Mouse (Mus musculus) lung, postnatal 36 days (tissue): Measurements from ENCODE around the gene Nrp1.
A peak's percentile ranks its signal among the peaks of the same experiment; 100 is the strongest.

ENCODE experiments used
- DNase-seq: peaks from one replicate; pipeline ENCODE4 v3.0.0; 2022; ENCODE audit warnings: mixed read lengths

Nrp1 gene

DNA sequence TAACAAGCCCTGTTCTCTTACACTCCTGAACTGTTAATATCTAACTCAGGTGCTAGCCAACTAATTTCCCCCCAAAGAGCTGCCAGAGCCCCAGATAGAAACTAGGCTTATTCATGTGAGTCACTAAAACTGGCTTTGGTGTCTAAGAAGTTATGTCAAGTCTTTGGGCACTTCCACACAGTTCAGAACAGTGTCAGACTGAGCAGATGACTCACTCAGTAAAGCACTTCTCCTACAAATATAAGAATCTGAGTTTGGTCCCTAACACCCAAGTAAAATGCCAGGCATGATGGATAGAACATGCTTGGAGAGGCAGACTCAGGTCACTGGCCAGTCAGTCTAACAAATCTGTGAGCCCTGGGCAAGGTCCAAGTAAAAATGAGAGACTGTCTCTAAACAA, 65.4 kb downstream of the Nrp1 start:
- DNase-seq: no peak

DNA sequence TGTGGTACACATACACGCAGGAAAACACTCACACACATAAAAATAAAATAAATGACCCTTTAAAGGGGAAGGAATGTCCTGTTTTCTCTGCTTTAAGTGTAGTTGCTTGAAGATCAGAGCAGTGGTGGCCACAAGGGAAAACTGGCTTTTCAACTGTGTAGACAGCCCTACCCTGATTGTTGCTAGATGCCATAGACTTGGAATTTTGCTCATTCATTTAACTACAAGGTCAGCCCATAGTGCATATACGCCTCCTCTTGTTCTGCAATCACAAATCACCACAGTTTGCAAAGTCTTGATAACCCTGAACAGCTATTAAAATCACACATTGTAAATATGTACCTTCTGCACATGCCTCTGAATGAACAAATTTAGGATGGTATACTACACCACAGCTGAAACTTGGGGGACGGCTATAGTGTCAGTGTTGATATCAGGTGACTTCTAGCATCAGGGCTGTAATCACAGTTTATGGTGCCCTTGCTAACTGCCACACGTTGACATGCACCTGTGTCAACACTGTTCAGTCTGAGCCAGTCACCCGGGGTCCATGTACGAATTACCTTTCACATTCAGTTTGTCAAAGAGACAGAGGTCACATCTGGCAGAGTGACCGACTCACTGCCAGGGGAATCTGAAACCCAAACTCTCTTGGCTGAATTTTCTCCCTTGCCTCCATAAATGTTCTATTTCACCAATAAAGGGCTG, 66.4 kb downstream of the Nrp1 start:
- no peak for DNase-seq

DNA sequence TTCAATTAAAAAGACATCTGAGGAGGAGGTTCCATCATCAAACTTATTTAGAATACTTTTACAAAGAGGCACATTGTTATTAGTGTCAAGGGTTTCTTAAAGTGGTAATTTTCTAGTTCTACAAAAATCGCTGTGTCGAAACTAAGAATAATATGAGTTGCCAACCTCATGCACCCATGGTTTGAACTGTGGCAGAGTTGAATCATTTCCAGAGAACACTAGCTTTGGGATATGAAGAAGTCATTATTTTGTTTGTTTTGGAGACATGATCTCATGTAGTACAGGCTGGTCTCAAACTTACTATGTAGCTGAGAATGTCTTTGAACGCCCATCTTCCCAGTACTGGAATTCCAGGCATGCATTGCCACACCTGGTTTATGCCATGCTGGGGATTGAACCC, 68.7 kb downstream of the Nrp1 start:
- no peak for DNase-seq

DNA sequence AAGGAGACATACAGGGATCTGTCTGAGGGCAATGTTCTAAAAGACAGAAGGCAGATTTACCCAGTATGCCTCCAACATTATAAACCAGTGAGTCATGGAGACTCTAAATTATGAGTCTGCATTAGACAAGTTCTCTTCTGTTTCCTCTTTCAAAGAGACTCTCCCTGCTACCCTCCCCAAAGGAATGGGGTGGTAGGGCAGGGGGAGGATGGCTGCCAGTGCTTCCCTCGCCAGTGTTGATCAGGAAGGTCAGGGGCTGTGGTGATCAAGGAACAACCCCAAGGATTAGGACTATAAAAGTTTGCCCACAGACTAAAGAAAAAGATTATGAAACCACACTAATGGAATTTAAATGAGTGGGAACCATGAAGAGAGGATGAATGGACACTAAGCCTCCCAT, 70.6 kb downstream of the Nrp1 start:
- no peak for DNase-seq

DNA sequence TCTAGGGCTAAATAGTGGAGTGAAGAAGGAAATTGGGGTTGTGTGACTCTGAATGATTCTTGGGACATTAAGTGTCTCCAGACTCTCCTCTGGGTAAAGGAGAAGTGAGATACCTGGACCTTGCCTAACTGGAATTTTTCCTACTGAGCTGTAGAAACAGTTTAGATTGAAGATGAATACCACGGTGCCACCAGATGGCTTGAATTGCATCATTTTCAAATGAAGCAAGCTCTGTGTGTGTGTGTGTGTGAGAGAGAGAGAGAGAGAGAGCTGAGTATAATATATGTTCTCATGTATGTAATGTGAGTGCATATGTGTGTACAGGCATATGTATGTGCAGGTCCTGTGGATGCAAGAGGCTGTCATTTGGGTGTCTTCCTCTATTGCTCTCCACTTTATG, 72.7 kb downstream of the Nrp1 start:
- no peak for DNase-seq

DNA sequence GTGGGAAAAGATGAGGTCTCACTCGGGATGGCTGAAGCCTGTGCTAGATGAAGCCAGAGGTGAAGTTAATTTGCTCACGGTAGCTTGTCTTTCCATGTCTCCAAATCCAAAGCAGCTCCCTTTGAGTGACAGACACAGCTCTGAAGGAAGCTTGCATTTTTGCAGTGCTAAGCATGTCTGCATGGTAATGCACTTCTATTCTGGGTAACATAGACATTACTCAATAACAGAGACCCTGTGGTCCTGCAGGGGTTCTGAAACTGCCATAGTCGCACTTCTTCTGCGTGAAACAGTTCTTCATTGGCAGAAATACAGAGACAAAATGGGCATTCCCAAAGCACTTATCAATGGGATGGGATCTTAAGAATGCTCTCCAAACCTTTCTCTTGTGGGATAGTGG, 77.3 kb downstream of the Nrp1 start:
- no peak for DNase-seq

DNA sequence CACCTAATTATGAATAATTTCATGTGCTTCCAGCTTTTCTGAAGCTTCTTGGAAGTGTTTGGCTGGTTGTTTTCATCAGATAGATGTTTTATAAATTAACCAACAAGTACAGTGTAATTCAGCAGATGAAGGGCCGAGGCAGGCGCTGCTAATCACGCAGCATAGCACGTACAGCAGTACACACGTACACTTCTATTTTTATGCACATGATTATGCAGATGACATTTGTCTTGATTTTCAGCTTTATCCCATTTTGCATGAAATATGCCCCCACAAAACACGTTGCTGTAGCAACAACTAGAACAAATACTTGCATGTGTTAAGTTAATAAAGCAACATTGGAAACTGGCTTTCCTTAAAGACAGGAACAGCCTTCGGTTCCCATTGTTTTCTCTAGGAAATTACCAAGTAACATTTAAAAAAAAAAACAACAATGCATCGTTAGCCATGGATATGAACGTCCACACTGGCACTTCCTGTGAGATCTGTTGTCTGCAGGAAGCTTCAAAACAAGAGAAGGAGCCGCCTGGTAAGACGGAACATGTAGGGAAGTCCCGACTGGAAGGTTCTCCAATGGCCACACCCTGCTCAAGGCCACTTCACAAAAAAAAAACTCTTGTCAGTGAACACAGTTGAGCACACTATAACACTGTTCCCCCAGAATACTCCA, 78.9 kb downstream of the Nrp1 start:
- DNase-seq: peak; percentile 64

DNA sequence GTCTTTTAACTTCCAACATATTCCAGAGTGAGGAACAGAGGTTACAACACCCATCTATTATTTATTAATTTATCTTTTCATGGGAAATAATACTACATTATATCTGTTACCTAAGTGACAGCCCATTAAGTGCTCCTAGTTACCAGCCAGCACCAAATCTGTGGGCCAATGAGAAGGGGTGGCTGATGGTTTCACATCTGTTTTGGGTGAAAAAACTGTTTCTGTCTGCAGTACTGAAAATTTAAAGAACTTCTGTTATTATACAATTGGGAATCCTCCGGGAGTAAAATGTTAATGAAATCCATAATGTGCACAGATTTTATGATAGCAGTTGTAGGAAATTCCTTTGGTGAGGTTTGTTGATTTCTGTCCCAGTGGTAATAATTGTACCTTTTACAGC, 83.0 kb downstream of the Nrp1 start:
- DNase-seq: no peak

DNA sequence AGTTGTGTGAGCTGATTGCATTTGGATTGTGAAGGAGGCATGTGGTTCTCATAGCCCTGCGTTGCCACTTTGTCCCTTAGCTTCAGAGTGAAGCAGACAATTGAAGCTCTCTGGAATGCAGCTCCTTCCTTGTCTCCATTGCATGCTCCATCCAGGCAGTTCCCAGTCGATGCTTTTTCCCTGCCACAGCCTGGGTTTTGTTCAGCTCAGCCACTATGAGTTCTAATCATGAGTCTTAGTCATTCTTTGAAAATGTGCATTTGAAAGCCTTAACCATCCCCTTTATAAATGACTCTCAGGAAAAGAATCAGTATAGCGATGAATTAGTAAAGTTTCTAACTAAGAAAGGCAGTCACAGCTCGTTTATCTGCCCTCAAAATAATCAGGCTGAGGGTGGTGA, 87.2 kb downstream of the Nrp1 start:
- DNase-seq: no peak

DNA sequence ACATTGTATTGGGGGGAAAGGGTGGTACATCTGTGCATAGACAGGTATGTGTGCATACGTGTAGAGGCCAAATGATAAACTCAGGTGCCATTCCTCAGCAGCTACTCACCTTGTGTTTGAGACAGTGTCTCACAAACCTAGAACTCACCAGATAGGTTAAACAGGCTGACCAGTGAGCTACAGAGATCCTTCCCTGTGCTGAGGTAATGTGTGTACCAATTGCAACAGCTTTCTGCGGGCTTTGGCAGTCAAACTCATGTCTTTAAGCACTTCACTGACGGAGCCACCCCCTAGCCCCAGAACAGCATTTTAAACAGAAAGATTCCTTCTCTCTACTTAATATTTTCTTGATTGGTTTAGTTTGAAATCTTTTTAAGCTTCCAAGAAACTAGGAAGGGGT, 88.2 kb downstream of the Nrp1 start:
- peak; percentile 77 for DNase-seq

DNA sequence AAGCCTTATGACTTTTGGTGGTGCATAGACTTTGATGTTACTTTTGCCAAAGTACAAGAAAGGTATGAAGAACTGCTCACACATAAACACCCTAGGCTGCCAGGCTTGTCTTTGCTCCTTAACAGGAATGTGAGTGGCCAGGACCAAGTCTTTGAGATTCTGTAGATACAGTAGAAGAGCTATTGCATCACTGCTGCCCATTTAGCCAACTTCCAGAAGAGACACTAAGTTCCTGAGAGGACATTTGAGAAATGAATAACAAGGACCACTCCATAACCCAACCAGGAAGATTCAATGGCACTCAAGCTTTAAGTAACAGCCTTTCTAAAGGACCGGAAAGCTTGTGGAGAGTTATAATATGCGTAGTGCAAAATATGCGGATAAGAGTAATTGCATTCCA, 88.9 kb downstream of the Nrp1 start:
- DNase-seq: peak; percentile 84

DNA sequence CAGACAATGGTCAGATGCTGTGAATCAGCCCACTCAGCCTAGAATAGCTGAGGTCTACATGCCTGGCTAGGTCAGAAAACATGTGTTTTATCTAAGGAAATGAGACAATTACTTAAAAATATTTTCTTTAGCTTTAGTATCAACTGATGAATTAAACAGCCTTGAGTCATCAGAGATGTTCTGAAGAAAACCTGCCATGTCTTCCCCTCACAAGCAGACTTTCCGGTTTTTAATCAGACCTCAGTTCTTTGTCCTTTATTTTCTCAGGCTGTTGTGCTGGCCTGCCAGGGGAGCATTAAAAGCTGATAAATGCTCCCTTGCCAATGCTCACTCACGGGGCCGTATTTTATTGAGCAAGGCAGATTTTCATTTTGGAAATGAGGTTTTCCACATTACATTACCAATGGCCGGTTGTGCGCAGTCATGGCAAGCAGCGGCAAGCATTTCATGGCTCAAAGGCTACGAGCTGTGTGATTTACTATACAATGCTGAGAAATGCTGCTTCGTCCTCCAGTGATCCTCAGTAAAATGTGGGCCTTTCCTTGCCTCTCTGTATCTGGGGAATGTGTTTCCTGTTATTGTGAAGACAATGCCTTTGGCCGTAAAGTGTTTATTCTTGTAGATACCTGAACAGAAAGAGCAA, 92.1 kb downstream of the Nrp1 start:
- no peak for DNase-seq

DNA sequence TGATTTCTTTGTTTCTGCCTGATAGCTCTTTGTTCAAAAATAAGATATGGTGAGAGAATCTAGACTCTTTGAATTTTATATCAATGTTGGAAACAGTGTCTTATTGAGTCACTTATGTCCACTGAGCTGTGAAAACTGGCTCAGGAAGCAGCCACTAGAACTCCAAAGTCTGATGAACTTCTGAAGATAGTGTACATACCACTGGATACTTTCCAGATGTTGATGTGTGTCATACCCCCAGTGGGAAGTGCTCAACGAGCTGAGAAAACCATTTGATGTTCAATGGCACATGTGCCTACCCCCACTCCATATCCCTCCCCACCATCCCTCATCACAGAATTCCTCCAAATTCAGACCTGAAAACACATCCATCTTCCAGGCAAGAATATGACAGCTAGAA, 92.7 kb downstream of the Nrp1 start:
- no peak for DNase-seq

DNA sequence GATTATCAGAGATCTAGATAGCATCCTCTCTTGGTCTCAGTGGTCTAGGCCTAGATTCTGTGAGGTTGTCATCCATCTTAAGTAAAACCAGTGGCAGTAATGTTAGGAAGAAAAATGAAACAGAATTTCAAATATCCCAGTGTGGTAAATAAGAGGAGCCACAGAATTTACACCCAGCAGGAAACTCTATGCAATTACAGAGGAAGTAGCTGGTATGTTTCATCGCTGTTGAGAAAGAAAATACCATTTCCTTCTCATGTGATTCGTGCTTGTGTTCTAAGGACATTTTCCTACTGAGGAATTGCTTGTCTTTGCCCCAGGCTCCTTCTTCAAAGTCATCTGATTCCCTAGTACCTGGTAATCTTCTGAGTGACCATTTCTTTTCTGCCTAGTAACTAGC, 95.1 kb downstream of the Nrp1 start:
- no peak for DNase-seq

DNA sequence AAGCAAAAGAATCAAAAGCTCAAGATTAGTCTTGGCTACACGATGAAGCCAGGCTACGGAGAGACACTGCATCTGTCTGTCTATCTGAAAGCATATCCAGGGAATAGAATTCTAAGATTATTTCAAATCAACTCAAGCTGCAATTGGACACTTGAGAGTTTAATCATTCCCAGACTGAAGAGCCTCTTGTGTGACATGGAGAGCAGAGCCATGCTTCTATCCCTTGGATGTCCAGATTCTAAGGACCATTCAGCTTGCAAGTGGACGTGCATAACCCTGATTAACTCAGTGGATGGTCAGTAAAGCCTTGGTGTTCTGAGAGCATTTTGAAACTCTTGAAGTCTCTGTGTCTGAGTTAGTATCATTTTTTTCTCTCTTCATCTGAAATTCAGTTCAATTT, 95.6 kb downstream of the Nrp1 start:
- peak; percentile 79 for DNase-seq

DNA sequence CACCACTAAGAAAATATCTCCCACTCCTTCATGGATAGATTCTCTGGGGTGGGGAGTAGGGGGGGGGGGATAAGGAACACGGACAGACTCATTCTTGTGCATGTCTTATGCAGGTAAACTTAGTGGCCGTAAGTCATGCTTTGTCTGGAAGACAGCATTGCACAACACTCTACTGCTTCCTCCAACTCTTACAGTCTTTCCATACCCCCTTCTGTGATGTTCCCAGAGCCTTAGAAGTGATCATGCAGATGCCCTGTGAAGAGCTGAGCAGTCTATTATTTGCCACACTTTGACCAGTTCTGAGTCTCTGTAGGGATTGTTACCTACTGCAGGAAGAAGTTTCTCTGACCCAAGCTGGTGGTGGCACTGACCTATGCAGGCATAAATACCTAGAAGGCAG, 98.9 kb downstream of the Nrp1 start:
- no peak for DNase-seq

DNA sequence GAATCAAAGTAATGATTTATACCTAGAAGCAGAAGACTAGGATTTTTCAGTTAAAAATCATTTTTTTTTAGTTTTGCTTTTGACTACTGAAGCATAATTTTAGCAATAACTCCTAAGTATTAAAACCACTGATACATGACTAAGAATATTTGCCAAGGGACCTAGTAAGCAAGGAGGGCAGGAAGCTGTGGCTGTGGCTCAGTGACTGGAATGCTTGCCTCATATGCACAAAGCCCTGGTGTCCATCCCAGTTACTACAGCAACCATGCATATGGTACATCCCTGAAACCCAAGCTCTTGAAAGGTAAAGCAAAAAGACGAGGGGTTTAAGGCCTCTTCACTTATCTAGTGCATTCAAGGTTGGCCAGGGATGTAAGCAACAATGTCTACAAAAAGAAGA, 101.3 kb downstream of the Nrp1 start:
- no peak for DNase-seq

DNA sequence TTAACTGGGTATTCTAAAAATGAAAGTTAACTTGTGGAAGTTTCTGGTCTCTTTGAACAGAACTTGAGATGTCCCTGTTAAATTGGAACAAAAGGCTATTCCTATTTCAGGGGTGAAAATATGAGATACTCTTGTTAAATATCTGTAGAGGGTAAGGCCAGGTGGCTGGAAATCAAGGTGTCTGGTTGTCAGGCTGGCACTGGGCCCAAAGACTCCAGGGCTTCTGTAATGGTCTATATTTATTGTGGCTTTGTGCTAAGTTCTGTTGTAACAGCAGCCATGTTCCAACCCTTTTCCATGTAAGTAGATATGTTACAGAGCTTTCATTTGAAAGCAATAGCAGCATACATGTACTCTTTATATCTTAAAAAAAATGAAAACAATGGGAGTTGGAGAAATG, 103.3 kb downstream of the Nrp1 start:
- no peak for DNase-seq

DNA sequence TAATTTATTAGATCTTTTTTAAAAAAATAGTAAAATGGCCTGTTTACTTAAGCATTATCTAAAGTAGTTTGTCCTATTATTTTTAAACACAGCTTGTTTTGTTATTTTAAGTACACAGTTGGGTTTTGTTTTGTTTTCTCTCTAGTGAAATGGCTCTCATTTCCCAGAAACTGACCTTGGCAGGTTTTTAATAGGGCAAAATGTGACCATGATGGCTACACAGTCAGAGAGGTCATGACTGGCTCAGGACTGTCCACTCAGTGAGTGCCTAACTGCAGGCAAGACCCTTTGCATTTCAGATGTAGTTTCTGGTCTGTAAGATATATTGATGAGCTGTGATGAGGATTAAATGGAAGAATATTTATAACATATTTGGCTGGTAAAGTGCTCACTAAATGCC, 104.8 kb downstream of the Nrp1 start:
- no peak for DNase-seq

DNA sequence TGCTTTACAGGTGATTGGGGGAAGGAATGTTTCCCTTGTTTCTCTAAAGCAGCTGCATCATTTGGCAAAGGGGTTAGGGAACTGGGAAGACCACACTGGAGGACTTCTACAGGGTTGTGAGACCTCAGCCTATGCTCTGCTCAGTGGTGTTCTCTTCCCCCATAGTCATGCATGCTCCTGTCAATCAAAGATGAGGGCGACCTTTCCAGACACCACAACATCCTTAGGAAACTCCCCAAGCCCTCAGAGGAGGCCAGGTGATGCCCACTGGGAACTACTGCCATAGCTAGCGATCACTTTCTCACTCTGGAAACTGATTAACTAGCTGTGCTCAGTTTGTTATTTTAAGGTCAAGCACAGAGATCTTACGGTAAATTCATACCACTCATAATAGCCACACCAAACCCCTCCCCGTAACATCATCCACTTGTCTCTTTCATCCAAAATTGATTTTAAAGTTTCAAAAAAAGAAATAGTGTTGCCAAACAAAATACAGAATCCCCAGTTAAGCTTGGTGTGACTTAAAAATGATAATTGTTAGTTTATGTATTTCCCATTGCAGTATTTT, 105.7 kb downstream of the Nrp1 start:
- no peak for DNase-seq

DNA sequence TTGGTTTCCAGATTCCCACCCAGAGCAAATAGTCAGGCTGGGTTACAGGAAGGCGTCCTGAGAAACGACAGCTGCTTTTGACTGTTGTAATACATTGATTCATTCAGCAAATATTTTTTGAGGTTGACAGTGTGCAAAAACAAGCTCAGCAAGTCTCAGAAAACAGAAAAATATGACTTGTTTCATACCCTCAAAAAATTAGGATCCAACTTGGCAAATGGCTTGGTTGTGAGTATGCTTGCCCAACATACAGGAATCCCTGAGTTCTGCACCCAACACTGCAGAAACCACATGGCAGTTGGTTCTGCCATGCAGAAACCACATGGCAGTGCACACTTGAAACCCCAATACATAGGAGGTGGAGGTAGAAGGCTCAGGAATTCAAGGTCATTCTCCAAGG, 107.1 kb downstream of the Nrp1 start:
- no peak for DNase-seq

DNA sequence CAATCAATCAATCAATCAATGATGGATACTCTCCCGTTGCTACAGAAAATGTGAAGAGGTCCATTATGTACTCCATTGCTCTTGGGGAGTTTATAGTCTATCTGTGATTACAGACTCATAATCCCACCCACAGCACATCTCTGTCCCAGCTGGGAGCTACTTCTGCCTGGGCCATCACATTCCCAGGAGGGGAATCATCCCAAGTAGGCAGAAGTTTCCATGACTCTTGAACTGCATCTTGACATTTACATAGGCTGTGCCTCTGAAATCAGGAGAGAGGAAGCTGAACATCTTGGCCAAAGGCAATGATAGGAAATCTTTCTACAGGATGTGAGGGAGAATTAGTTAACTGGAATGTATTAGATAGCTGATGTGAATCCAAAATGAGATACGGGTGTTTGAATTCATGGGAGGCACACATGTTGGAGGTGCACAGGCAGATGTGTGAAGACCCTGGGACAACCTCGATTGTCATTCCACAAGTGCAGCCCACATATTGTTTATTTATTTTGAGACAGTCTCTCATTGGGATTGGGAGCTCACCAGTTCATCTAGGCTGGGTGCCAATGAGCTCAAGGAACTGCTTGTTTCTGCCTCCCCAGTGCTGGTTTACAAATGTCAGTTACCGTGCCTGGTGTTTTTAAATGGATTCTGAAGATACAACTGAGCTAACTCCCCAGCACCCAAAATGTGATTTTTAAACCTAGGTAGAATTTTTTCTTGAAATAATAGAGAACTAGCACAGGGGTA, 108.5 kb downstream of the Nrp1 start:
- DNase-seq: peak; percentile 54

DNA sequence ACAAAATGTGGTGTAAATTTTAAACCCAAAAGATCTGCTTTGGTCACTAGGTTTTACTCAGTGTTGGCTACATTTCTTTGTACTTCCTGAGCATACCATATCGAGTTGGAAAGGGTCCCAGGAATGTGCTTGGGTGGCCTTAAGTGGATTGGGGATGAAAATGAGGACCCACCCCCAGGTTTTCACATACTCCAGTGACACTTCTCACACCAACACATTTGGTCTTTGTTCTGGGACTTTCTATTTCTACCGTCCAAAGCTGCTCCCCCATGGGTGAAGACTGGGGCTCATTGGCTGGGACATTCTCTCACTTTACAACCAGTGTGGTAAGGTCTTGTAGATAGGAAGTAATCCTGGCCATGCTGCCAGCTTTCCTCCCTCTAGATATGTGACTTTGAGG, 111.7 kb downstream of the Nrp1 start:
- no peak for DNase-seq
